Mouse (Mus musculus) embryonic facial prominence, embryonic 14.5 days (tissue): ENCODE data around the gene R3hdm4. TPM values are rescaled to one million over a fixed set of nuclear protein-coding genes. Genes with fewer than 3 reads are reported as not detected.

ENCODE experiments used
- ATAC-seq: fragments of 200-750 bp; cut with Nextera tagmentation; 2 replicates; pipeline ENCODE4 v1.8.0; 2017; ENCODE audit warnings: low read depth, moderate number of reproducible peaks, moderate TSS enrichment
- DNase-seq: peaks from one replicate; pipeline ENCODE4 v3.0.0-alpha.2; 2015; ENCODE audit warnings: low spot score
- H3K27ac ChIP-seq: fragments of 300-500 bp; sonication (generic); replicated peaks from 2 replicates; pipeline ENCODE4 v1.5.1; 2014; ENCODE audit warnings: low read depth, mild to moderate bottlenecking, low read length, moderate library complexity
- H3K27me3 ChIP-seq: fragments of 300-500 bp; sonication (generic); replicated peaks from 2 replicates; pipeline ENCODE4 v1.6.1; 2014; ENCODE audit warnings: low read length; ENCODE audit not compliant: control insufficient read depth, insufficient read depth
- H3K36me3 ChIP-seq: fragments of 300-500 bp; sonication (generic); 2 replicates; pipeline ENCODE4 v1.6.1; 2014; ENCODE audit warnings: low read length, mixed read lengths; ENCODE audit not compliant: control insufficient read depth, insufficient read depth
- H3K4me1 ChIP-seq: fragments of 300-500 bp; sonication (generic); 2 replicates; pipeline ENCODE4 v1.6.1; 2014; ENCODE audit warnings: antibody characterized with exemption, low read length; ENCODE audit not compliant: control insufficient read depth, insufficient read depth
- H3K4me2 ChIP-seq: fragments of 300-500 bp; sonication (generic); 2 replicates; pipeline ENCODE4 v1.6.1; 2014; ENCODE audit warnings: low read depth, mild to moderate bottlenecking, low read length, moderate library complexity, mixed read lengths
- H3K4me3 ChIP-seq: fragments of 300-500 bp; sonication (generic); 2 replicates; pipeline ENCODE4 v1.5.1; 2014; ENCODE audit warnings: low read depth, mild to moderate bottlenecking, low read length
- H3K9ac ChIP-seq: fragments of 300-500 bp; sonication (generic); 2 replicates; pipeline ENCODE4 v1.6.1; 2014; ENCODE audit warnings: low read depth, mild to moderate bottlenecking, low read length, moderate library complexity, mixed read lengths
- H3K9me3 ChIP-seq: fragments of 300-500 bp; sonication (generic); 2 replicates; pipeline ENCODE4 v1.6.1; 2016; ENCODE audit warnings: low read length; ENCODE audit not compliant: control insufficient read depth
- WGBS: fragments of 180-500 bp; shearing (Covaris S2); extraction: QIAGEN DNeasy Blood & Tissue Kit; methylation state at CpG from one replicate; pipeline ENCODE4 v1.1.7; 2014; 5-methylcytosine and 5-hydroxymethylcytosine counted together
- polyA plus RNA-seq: library from polyadenylated mRNA; unstranded; fragments of >200 nt; fragmentation: Nextera tagmentation; extraction: Ambion mirVana; gene quantifications from 2 replicates; pipeline ENCODE4 v1.2.1, GENCODE M21; 2014

Gene R3hdm4
- polyA plus RNA-seq, 1 experiment from 2014 or later, result 114 TPM

DNA sequence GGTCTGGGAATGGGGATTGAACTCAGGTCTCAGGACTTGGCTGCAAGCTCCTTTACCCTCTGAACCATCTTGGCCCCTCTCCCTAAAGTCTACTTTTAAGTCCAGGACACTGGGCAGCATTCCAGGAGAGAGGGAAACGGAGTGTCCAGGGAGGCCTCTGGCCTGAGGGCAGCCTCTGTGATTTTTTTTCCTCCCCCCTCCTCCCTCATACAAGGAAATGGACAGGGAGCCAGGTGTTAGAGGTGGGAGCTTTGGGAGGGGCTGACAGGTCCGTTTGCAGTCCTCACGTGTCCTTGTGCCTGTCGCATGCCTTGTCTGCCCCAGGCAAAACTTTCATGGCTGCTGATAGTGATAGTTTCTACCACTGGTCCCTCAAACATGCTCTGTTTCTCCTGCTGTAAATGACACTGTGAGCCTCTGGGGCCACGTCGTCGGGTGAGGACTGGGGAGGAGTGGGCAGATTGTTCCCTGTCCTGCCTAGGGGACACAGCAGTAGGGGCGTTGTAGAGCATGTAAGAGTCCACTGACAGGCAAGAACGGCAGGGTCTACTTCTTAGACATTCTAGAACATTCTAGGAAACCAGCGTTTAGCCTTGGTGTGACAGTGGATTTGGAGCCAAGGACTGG is 15.4 kb upstream of the R3hdm4 start:
- 61% methylated on average over 10 of the region's 10 CpGs for WGBS
- DNase-seq, result no peak
- Histone ChIP-seq H3K4me2 (no peak overlapping the region), H3K36me3 (peaks cover 54% of the 10 kb centered on the region), H3K9me3 (no peaks in the 10 kb centered on the region), H3K4me1 (peaks cover 19% of the 10 kb centered on the region), H3K27ac (peak overlapping the region; percentile 29), H3K4me3 (no peak overlapping the region), H3K9ac (peak overlapping the region; percentile 16; the same call in 1 of the 2 replicates), H3K27me3 (no peaks in the 10 kb centered on the region)
- no peak for ATAC-seq

DNA sequence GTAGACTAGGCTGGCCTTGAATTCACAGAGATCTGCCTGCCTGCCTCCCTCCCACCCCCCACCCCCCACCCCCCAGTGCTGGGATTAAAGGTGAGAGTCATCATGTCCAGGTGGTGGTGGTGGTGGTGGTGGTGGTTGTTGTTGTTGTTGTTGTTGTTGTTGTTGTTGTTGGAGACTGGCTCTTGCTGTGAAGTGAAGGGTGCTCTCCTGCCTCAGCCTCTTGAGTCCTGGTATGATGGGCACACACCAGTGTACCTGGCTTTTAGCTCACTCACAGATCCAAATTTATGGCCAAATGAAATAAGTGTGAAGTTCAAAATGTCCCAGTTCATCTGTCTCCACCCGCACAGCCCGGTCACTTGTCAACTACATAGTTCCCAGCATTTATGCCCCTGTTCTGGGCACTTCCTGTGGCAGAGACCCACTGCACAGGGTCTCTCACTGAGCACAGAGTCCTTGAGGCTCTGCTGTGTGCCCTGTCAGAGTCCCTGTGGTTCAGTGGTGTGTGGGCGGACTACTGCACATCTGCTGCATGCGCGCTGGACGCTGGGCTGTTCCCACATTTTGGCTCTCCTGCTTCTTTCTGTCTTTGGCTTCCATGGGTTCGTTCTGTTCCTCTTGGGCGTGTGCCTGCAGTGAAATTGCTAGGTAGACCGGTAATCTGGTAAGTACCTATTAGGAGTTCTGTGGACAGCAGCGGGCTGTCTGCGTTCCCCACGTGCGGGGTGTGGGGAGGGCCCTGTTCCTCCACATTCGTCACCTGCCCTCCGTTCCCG is 14.0 kb upstream of the R3hdm4 start:
- DNase-seq, result no peak
- WGBS, result 83% methylated on average over 16 of the region's 16 CpGs
- H3K9ac ChIP-seq, result no peak overlapping the region

GRCm38 (mm10) chr10:79934272-79934721 is 13.3 kb upstream of the R3hdm4 start:
- Histone ChIP-seq H3K9ac (0 out of 2 replicates have a peak overlapping the region, but pooled peaks have one; percentile 14), H3K4me3 (no peak overlapping the region), H3K4me1 (peaks cover 20% of the 10 kb centered on the region), H3K9me3 (no peaks in the 10 kb centered on the region), H3K4me2 (no peak overlapping the region), H3K27me3 (no peaks in the 10 kb centered on the region), H3K27ac (peak overlapping the region; percentile 58; the same call in 1 of the 2 replicates), H3K36me3 (peaks cover 59% of the 10 kb centered on the region)
- ATAC-seq, result peak; percentile 65
- peak; percentile 72 for DNase-seq
- WGBS, result 64% methylated on average over 12 of the region's 13 CpGs

More for the DNA sequence above, 14.0 kb upstream of the R3hdm4 start:
- H3K36me3 ChIP-seq, result peaks cover 59% of the 10 kb centered on the region
- no peak overlapping the region for H3K4me2 ChIP-seq
- H3K4me1 ChIP-seq, result peaks cover 19% of the 10 kb centered on the region
- H3K27me3 ChIP-seq, result no peaks in the 10 kb centered on the region
- no peak overlapping the region for H3K4me3 ChIP-seq
- 0 out of 2 replicates have a peak overlapping the region, but pooled peaks have one; percentile 58 for H3K27ac ChIP-seq
- H3K9me3 ChIP-seq, result no peaks in the 10 kb centered on the region
- ATAC-seq, result no peak

- Histone ChIP-seq H3K27me3 (no peaks in the 10 kb centered on the region), H3K4me2 (no peak overlapping the region), H3K4me1 (peaks cover 25% of the 10 kb centered on the region), H3K36me3 (peaks cover 55% of the 10 kb centered on the region), H3K27ac (peak overlapping the region; percentile 58; the same call in 1 of the 2 replicates), H3K4me3 (no peak overlapping the region), H3K9me3 (no peaks in the 10 kb centered on the region), H3K9ac (no peak overlapping the region)
- ATAC-seq (no peak), DNase-seq (no peak)
- 54% methylated on average over 6 of the region's 6 CpGs for WGBS
These were observed 12.9 kb upstream of the R3hdm4 start for GRCm38 (mm10) chr10:79933861-79934260.

GRCm38 (mm10) chr10:79933145-79933679 is 12.2 kb upstream of the R3hdm4 start:
- peaks cover 54% of the 10 kb centered on the region for H3K36me3 ChIP-seq
- no peaks in the 10 kb centered on the region for H3K9me3 ChIP-seq
- peaks cover 26% of the 10 kb centered on the region for H3K4me1 ChIP-seq
- ATAC-seq (no peak), DNase-seq (no peak)
- 33% methylated on average over 8 of the region's 9 CpGs for WGBS
- no peak overlapping the region for H3K9ac ChIP-seq
- H3K27me3 ChIP-seq, result no peaks in the 10 kb centered on the region
- H3K4me2 ChIP-seq, result no peak overlapping the region
- H3K27ac ChIP-seq, result no peak overlapping the region
- no peak overlapping the region for H3K4me3 ChIP-seq

DNA sequence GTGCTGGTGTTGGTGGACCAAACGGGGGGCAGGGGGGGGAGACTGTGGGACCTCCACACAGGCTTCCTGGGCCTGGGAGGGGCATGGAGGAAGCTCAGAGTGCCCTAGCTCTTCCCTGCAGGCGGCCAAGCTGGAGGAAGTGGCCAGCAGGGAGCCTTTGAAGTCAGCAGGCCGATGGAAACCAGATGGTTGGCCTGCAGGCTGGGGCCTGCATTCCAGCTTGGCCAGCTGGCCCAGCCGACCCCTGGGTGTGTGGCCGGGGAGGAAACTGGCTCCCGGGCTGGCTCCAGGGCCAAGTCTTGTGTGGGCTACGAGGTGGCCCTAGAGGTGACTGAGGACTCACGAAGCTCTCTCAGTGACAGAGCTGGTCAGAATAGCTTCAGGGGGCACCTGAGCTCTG is 11.7 kb upstream of the R3hdm4 start:
- DNase-seq (peak; percentile 72), ATAC-seq (no peak)
- H3K4me1 ChIP-seq, result peaks cover 26% of the 10 kb centered on the region
- WGBS, result 16% methylated on average over 6 of the region's 8 CpGs
- no peak overlapping the region; the same call in 1 of the 2 replicates for H3K4me3 ChIP-seq
- H3K27ac ChIP-seq, result 0 out of 2 replicates have a peak overlapping the region, but pooled peaks have one; percentile 44
- H3K36me3 ChIP-seq, result peaks cover 49% of the 10 kb centered on the region
- 0 out of 2 replicates have a peak overlapping the region, but pooled peaks have one; percentile 19 for H3K4me2 ChIP-seq
- H3K27me3 ChIP-seq, result no peaks in the 10 kb centered on the region
- no peaks in the 10 kb centered on the region for H3K9me3 ChIP-seq
- H3K9ac ChIP-seq, result peak overlapping the region; percentile 31; the same call in 1 of the 2 replicates

DNA sequence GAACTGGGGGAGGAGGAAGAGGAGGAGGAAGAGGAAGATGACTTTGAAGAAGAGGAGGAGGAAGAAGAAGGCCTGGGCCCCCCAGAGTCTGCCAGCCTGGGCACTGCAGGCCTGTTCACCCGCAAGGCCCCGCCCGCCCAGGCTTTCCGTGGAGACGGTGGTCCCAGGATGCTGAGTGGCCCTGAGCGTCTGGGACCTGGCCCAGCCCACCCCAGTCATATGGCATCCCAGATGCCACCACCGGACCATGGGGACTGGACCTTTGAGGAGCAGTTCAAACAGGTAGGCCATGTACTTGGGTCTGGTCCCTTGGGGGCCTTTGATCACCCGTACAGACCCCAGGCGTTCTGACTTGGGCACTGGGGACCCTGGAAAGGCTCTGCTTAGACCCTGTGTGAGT is 10.8 kb upstream of the R3hdm4 start:
- H3K27me3 ChIP-seq, result no peaks in the 10 kb centered on the region
- peaks cover 42% of the 10 kb centered on the region for H3K36me3 ChIP-seq
- no peak overlapping the region for H3K4me3 ChIP-seq
- no peak for ATAC-seq
- WGBS, result 60% methylated on average over 4 of the region's 9 CpGs
- H3K4me2 ChIP-seq, result no peak overlapping the region
- H3K27ac ChIP-seq, result no peak overlapping the region
- H3K9me3 ChIP-seq, result no peaks in the 10 kb centered on the region
- H3K4me1 ChIP-seq, result peaks cover 26% of the 10 kb centered on the region
- DNase-seq, result no peak
- H3K9ac ChIP-seq, result no peak overlapping the region

DNA sequence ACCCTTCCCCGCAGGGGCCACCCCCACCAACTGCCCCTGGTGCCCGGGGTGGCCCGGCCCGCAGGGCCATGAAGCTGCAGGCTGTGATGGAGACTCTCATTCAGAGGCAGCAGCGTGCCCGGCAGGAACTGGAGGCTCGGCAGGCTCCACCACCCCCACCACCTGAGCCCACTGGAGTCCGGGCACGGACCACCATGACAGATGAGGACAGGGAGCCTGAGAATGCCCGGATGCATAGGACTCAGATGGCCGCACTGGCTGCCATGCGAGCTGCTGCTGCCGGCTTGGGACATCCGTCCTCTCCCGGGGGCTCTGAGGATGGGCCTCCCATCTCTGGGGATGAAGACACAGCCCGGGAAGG is 9.8 kb upstream of the R3hdm4 start:
- ATAC-seq, result no peak
- H3K27me3 ChIP-seq, result no peaks in the 10 kb centered on the region
- no peak overlapping the region for H3K4me2 ChIP-seq
- H3K9ac ChIP-seq, result no peak overlapping the region
- no peak overlapping the region for H3K4me3 ChIP-seq
- DNase-seq, result no peak
- H3K9me3 ChIP-seq, result no peaks in the 10 kb centered on the region
- H3K4me1 ChIP-seq, result peaks cover 25% of the 10 kb centered on the region
- peaks cover 42% of the 10 kb centered on the region for H3K36me3 ChIP-seq
- WGBS, result 87% methylated on average over 15 of the region's 16 CpGs
- H3K27ac ChIP-seq, result no peak overlapping the region
